Mouse (Mus musculus) cortical plate, adult 2 months (tissue): Measurements from ENCODE around the gene March2. TPM values are rescaled to one million over a fixed set of nuclear protein-coding genes. Genes with fewer than 3 reads are reported as not detected.
A peak's percentile ranks its signal among the peaks of the same experiment; 100 is the strongest.

Experiments used
- H3K27ac ChIP-seq: fragments of 200-500 bp; 2 replicates; pipeline ENCODE4 v1.5.1; 2012; ENCODE audit warnings: low read length, control low read depth, inconsistent platforms; ENCODE audit not compliant: insufficient read depth
- H3K4me1 ChIP-seq: fragments of 200-500 bp; 2 replicates; pipeline ENCODE4 v1.6.1; 2011; ENCODE audit warnings: low read length; ENCODE audit not compliant: control insufficient read depth, insufficient read depth
- H3K4me3 ChIP-seq: fragments of 200-500 bp; 2 replicates; pipeline ENCODE4 v1.5.1; 2011; ENCODE audit warnings: mild to moderate bottlenecking, low read length, control low read depth; ENCODE audit not compliant: insufficient read depth
- CTCF ChIP-seq: fragments of 200-500 bp; IDR thresholded peaks from 2 replicates; pipeline ENCODE4 v1.5.1; 2011; ENCODE audit warnings: mild to moderate bottlenecking, control low read depth, low read length; ENCODE audit not compliant: insufficient read depth; ENCODE audit errors: extremely low read depth
- POLR2A ChIP-seq: fragments of 200-500 bp; IDR thresholded peaks from 2 replicates; pipeline ENCODE4 v1.6.1; 2011; ENCODE audit warnings: mild to moderate bottlenecking, low read length, control low read depth; ENCODE audit not compliant: insufficient read depth; ENCODE audit errors: extremely low read depth
- polyA plus RNA-seq: library from polyadenylated mRNA; depleted of rRNA; stranded (reverse); fragments of >200 nt; gene quantifications from 2 replicates; pipeline ENCODE4 v1.2.3, GENCODE M21; 2012; rRNA removed

March2 gene
- 127 and 137 TPM in 2 replicates for polyA plus RNA-seq

DNA sequence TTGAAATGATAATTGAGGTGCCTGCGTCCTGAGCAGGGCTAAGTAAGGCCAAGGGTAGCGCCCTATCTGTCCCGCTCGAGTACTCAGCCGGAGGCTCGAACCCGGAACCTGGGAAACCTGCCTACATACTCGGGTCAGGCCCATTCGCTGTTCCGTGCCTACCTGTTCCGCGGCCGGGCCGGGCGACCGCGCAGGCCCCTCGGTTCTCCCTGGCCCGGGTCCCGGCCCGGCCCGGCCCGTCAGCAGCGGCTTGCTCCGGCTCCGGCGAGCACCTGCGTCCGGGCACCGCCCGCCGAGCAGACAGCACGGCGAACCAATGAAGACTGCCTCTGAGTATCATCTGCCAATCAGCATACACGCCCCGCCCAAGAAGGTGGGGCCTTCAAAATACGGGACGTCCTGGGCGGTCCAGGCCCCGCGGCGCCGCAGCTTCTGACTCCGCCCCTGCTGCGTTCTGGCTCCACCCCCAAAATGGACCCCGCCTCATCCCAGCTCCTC lies at the start of gene March2:
Gene March2 (minus strand): TSS at position 287 of the 498 bp plus-strand sequence.
- H3K4me3 ChIP-seq, result peak within 1 kb of the TSS; percentile 83
- TF ChIP-seq POLR2A (no peak), CTCF (no peak)
- no peak within 1 kb of the TSS for H3K27ac ChIP-seq
- 0 out of 2 replicates have a peak, but pooled peaks cover 2% of the 10 kb centered on the region for H3K4me1 ChIP-seq

DNA sequence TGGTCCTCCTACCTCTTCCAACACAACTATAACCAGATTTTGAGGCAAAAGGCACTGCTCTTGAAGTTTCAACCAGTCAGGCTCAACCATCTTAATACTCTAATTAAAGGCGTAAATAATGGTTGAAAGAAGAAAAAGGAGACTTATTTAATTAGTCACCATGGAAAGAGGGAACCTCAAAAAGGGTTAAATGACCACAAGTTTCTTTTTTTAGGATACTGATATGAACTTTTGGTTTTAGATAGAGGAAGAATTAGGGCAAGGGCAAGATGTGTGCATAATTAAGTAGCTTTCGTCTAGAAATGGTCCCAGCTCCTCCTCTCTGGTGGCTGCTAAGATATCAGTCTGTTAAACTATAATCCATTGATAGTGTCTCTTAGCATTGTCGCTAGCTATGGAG lies 47.9 kb upstream of the March2 start:
- Histone ChIP-seq H3K4me1 (no peaks in the 10 kb centered on the region), H3K4me3 (no peak overlapping the region), H3K27ac (no peak overlapping the region)
- no peak for TF ChIP-seq POLR2A
- TF ChIP-seq CTCF, result no peak

DNA sequence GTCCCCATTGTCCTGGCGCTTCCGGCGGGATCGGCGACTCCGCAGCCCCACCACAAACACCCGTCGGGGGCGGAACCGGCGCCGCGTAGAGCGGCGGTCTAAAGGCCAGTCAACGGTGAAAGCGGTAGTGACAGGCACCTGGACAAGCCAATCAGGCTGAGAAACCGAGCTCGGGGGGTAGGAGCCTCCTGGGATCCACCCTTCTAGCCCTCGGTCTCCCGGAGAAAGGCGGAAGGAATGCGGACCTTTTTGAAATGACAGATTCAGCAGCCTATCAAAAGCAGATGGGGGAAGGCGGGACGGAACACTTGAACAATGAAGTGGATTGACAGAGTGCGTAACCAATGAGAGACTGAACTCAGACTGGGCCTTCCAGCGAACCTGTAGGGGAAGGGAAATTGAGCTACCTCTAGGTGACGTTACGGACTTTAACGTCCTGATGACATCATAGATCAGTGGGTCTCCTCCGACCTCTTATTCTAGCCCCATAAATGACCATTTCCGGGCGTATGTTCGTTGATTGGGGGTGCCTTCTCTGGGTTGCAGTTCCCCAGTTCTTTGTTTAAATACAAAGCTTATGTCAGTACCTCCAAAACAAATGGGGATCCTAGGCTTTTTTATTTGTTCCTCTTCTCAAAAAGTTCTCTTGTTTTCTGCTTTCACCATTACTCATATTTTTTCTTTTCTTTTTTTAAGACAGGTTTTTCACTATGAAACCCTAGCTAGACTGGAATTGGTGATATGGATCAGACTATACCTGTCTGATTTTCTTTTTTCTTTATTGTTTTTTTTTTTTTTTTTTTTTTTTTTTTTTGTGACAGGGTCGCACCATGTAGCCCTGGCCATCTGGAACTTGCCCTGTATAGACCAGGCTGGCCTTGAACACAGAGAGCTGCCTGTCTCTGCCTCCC lies 42.0 kb upstream of the March2 start, which contains the start of gene Rab11b:
Gene Rab11b (minus strand): TSS at position 276 of the 911 bp plus-strand sequence.
- peak within 1 kb of the TSS; percentile 60 for H3K4me3 ChIP-seq
- TF ChIP-seq CTCF (no peak), POLR2A (no peak; the same call in 1 of the 2 replicates)
- peaks cover 10% of the 10 kb centered on the region; the same call in 1 of the 2 replicates for H3K4me1 ChIP-seq
- H3K27ac ChIP-seq, result peak within 1 kb of the TSS; percentile 97

DNA sequence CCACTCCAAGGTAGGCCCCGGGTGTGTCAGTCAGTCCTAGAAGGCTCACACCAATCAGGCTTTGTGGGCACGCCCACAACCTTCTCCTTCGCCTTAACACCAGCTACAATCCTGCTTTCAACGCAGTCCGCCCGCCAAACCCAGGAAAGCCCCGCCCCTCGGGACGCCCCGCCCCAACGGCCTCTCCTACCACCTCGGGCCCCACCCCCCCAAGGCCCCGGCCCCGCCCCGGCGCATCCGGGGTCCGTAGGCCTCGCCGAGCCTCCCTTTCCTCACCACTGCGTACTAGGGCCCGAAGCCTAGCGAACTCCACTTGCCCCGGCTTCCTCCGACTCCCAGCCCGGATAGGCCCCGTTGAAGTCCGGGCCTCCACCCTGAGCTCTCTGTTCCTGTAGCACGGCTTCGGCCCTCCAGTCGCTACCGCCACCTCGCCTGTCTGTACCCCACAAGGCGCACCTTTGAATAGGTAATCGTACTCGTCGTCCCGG lies 41.3 kb upstream of the March2 start:
- 0 out of 2 replicates have a peak, but pooled peaks have one; percentile 42 for TF ChIP-seq POLR2A
- TF ChIP-seq CTCF, result no peak
- peak overlapping the region; percentile 60 for H3K4me3 ChIP-seq
- peak overlapping the region; percentile 97 for H3K27ac ChIP-seq
- peaks cover 12% of the 10 kb centered on the region; the same call in 1 of the 2 replicates for H3K4me1 ChIP-seq

DNA sequence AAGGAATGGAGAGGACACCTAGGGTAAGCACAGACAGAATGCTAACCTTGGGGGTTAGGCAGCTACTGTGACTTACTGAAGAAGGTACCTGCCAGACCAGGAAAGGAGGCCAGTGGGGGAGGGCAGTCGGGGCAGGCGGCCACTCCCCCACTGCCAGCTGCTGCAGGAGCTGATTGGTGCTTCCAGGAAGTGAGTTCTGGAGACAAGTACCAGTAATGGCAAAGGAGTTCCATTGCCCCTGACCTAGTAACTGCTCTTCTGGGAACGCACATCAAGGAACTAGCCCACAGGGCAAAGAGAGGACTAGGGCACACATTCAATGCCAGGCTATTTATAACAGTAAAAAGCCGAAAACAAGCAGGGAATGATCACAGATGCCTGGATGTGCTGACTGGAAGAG lies 38.8 kb upstream of the March2 start:
- Histone ChIP-seq H3K4me3 (no peak overlapping the region), H3K27ac (no peak overlapping the region), H3K4me1 (peaks cover 15% of the 10 kb centered on the region; the same call in 1 of the 2 replicates)
- TF ChIP-seq POLR2A, result no peak
- no peak for TF ChIP-seq CTCF

DNA sequence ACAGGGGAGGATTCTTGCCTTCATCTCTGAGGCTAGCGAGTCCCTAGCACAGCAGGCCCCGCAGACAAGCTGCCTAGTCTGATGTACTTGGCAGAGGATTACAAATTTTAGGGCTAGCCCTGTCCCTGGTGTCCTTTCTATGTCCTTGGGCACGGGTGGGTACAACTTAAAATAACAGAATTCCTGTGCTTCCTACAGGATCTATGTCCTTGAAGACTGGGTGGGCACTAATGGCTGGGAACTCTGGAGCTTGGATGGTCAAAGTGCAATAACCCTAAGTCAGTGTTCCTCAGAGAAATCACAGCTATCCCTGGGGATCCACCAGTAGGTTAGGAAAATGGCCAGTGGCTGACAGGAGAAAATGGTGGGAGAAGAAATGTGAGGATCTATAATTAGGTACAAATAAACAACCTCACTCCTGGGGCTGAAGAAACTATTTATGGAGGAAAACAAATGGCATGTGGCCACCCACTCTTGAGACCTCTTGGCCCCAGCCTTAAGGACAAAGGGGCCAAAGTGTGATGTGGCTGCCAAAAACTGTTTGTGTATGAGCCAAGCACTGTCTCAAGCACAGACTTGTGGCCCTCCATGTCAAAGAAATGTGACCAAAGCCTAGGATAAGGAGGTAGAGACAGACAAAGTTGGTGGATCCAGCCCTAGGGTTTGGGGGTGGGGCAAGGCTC lies 37.8 kb upstream of the March2 start:
- H3K4me1 ChIP-seq, result peaks cover 17% of the 10 kb centered on the region; the same call in 1 of the 2 replicates
- no peak for TF ChIP-seq CTCF
- no peak for TF ChIP-seq POLR2A
- no peak overlapping the region for H3K27ac ChIP-seq
- no peak overlapping the region for H3K4me3 ChIP-seq

DNA sequence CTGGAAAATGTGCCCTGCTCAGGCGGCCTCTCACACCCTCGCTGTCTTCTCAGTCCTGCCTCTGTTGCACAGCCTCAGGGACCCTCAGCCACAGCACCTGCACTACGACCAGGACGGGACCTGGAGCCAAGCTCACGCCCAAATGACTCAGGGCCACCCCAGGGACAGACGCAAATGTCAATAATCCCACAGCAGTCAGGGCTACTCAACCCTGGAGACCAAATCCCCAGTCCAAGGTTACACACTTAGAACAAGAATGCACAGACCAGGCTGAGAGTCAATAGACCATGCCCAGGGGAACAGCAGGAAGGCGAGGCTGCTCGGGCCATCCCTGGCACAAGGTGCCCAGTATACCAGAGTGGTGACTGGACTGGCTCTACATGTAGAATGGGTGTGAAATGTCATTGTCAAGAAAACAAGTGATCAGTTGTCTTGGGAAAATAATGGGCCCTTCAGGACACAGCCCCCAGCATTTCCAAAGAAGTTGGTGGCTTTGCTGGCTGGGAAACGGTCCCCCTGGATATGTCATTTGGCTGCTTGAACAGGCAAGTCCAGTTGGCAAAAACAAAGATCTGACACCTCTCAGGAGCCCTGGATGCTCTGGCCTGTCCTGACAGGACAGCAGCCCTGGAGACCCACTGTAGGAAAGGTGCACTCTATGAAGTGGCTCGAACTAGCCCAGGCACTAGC lies 37.1 kb upstream of the March2 start:
- 0 out of 2 replicates have a peak overlapping the region, but pooled peaks have one; percentile 3 for H3K27ac ChIP-seq
- peaks cover 17% of the 10 kb centered on the region; the same call in 1 of the 2 replicates for H3K4me1 ChIP-seq
- H3K4me3 ChIP-seq, result no peak overlapping the region
- TF ChIP-seq POLR2A, result no peak
- no peak for TF ChIP-seq CTCF

DNA sequence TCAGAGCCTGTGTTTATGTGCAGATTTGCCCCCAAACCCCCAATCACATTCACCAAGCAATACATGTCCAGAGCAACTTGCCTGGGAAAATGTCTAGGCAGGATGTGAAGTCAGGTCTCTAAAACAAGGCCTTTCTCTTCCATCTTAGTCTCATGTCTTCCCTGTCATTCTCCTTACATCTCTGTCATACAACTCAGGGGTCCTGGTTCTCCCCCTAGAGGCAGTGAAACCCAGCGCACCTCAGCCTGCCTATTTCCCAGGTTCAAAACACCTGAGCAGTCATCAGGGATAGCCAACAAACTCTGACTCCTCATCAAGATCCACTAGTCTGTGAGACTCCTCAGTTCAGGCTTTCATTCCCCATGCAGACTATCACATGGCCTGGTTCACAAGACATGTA lies 36.2 kb upstream of the March2 start:
- Histone ChIP-seq H3K4me1 (peaks cover 19% of the 10 kb centered on the region; the same call in 1 of the 2 replicates), H3K4me3 (no peak overlapping the region), H3K27ac (no peak overlapping the region)
- TF ChIP-seq CTCF (no peak), POLR2A (no peak)
